ENCODE assay signal across 11 mouse cellular contexts in genomic region chr8:84349526-84349925, GRCm38 (mm10). TPM values are rescaled to one million over a fixed set of nuclear protein-coding genes. Genes with fewer than 3 reads are reported as not detected.
A peak's percentile ranks its signal among the peaks of the same experiment; 100 is the strongest.
DNase-seq lines count a peak whose midpoint lies in the region.
"Had no signal": no experiment of that assay in that cellular context is flagged by ENCODE, and none has a peak within 500 bp of the region (broad histone marks: within the 10 kb centered on the region; RNA-seq: fewer than 3 reads in every experiment).

No protein-coding gene starts in this region.

- peak; percentile 59 for DNase-seq in adrenal gland, adult 2 months
- no peak for DNase-seq in adrenal gland, adult 18-20 months (ENCODE audit: low spot score in 2 of 2)
- peak; percentile 34 for DNase-seq in adrenal gland, postnatal 14 days
- no peak for DNase-seq in adrenal gland, postnatal 4 days (ENCODE audit: low spot score in 2 of 2)
- DNase-seq in adrenal gland, postnatal 36 days: peak; percentile 52
- DNase-seq in lung, postnatal 14 days: no peak
- DNase-seq: cerebellum, adult 11-12 months; cerebellum, adult 2 months; cerebellum, adult 9-11 months; cerebellum, postnatal 14 days; forebrain, postnatal 0 days had no signal

RNA-seq across cellular contexts. Expression of gene Cacna1a, which starts 38.7 kb away (rescaled TPM):
- total RNA-seq in adrenal gland, adult 2 months (2021): 1 to 10 TPM; 5.6 to 7.8 TPM
- polyA plus RNA-seq in adrenal gland, adult 2 months (2012; rRNA removed): 28.8 and 41.6 TPM in 2 replicates
- 1 to 10 TPM; 3.9 to 9.6 TPM for total RNA-seq in adrenal gland, adult 18-20 months (2021)
- total RNA-seq in adrenal gland, postnatal 14 days (2021): 4.5 and 10.4 TPM in 2 replicates
- 10 to 100 TPM; 14.8 to 15.6 TPM for total RNA-seq in adrenal gland, postnatal 4 days (2021)
- 1 to 10 TPM; 4.3 to 7.3 TPM for total RNA-seq in adrenal gland, postnatal 36 days (2021)

Comparison
In these comparisons a context has a peak if more than half of its experiments do, and no peak if none do; other contexts are left out.
1. DNase-seq: peak in adrenal gland, adult 2 months (single experiment), adrenal gland, postnatal 14 days (single experiment) and adrenal gland, postnatal 36 days (2 of 2); none in adrenal gland, adult 18-20 months (0 of 2), adrenal gland, postnatal 4 days (0 of 2) and lung, postnatal 14 days (single experiment).